Mouse (Mus musculus) CH12.LX (cell line): ENCODE data around the gene Drosha. TPM values are rescaled to one million over a fixed set of nuclear protein-coding genes. Genes with fewer than 3 reads are reported as not detected.

Source experiments
- DNase-seq: peaks from one replicate; pipeline ENCODE4 v3.0.0-alpha.2; 2013; ENCODE audit errors: extremely low read depth
- H3K27ac ChIP-seq: 2 replicates; pipeline ENCODE4 v1.5.1; 2012; ENCODE audit warnings: low read depth, mild to moderate bottlenecking, control low read depth, moderate library complexity; ENCODE audit not compliant: insufficient read depth
- H3K27me3 ChIP-seq: replicated peaks from 2 replicates; pipeline ENCODE3; 2012; ENCODE audit warnings: inconsistent platforms
- H3K36me3 ChIP-seq, 2 experiments: replicated peaks in 1 of 2; 2 replicates each; pipeline versions ENCODE3 to v1.6.1; 2012; ENCODE audit warnings: inconsistent platforms in 1 of 2, low read length in 1 of 2, mild to moderate bottlenecking in 1 of 2, mixed read lengths in 1 of 2, moderate library complexity in 1 of 2; ENCODE audit not compliant: control insufficient read depth in 1 of 2, insufficient read depth in 1 of 2
- H3K4me1 ChIP-seq, 2 experiments: 2 replicates each; pipeline ENCODE4 v1.6.1; 2012; ENCODE audit warnings: inconsistent platforms in 1 of 2, moderate library complexity in 1 of 2; ENCODE audit not compliant: insufficient read depth in 2 of 2, control insufficient read depth in 1 of 2
- H3K4me2 ChIP-seq: 2 replicates; pipeline ENCODE4 v1.6.1; 2012; ENCODE audit warnings: low read depth, mild to moderate bottlenecking, control low read depth; ENCODE audit not compliant: poor library complexity, insufficient read depth, severe bottlenecking
- H3K4me3 ChIP-seq, 3 experiments: fragments of 150-350 bp in 1 of 3; sonication (generic) in 1 of 3; replicated peaks in 1 of 3; 2 replicates each; pipeline versions ENCODE3 to v1.5.1; 2011 to 2012; ENCODE audit warnings: low read depth in 2 of 3, low read length in 2 of 3, mild to moderate bottlenecking in 2 of 3, moderate library complexity in 2 of 3, control low read depth in 1 of 3, improper control_type of control experiment in 1 of 3, inconsistent platforms in 1 of 3, mixed read lengths in 1 of 3; ENCODE audit not compliant: poor library complexity in 1 of 3
- H3K79me2 ChIP-seq: replicated peaks from 2 replicates; pipeline ENCODE4 v1.6.1; 2012; ENCODE audit warnings: mild to moderate bottlenecking, moderate library complexity; ENCODE audit not compliant: control insufficient read depth, poor library complexity, insufficient read depth, severe bottlenecking; ENCODE audit errors: extremely low read depth
- H3K9ac ChIP-seq: 2 replicates; pipeline ENCODE4 v1.6.1; 2012; ENCODE audit warnings: low read depth, mild to moderate bottlenecking, control low read depth, moderate library complexity; ENCODE audit not compliant: insufficient read depth
- H3K9me3 ChIP-seq: replicated peaks from 2 replicates; pipeline ENCODE3; 2012; ENCODE audit warnings: low read length, inconsistent platforms, mixed read lengths
- BHLHE40 ChIP-seq: IDR thresholded peaks from 2 replicates; pipeline ENCODE4 v1.6.1; 2011; ENCODE audit warnings: mild to moderate bottlenecking, low read depth, low read length, improper control_type of control experiment
- CTCF ChIP-seq, 2 experiments: IDR thresholded peaks in 1 of 2; conservative IDR thresholded peaks in 1 of 2; 2 replicates each; pipeline ENCODE4 v1.5.1; 2011 to 2012; ENCODE audit warnings: low read depth in 2 of 2, low read length in 2 of 2, improper control_type of control experiment in 1 of 2, inconsistent platforms in 1 of 2, mild to moderate bottlenecking in 1 of 2, moderate library complexity in 1 of 2
- ELF1 ChIP-seq: IDR thresholded peaks from 2 replicates; pipeline ENCODE4 v1.6.1; 2014; ENCODE audit warnings: low read depth, mild to moderate bottlenecking, inconsistent platforms, low read length, improper control_type of control experiment
- EP300 ChIP-seq: IDR thresholded peaks from 2 replicates; pipeline ENCODE4 v1.6.1; 2011; ENCODE audit warnings: low read length, improper control_type of control experiment
- ETS1 ChIP-seq: conservative IDR thresholded peaks from 2 replicates; pipeline ENCODE4 v1.6.1; 2012; ENCODE audit warnings: low read depth, mild to moderate bottlenecking, inconsistent platforms, low read length, improper control_type of control experiment, moderate library complexity
- GABPA ChIP-seq: IDR thresholded peaks from 2 replicates; pipeline ENCODE4 v1.6.1; 2012; ENCODE audit warnings: low read depth, low read length, improper control_type of control experiment, inconsistent platforms; ENCODE audit not compliant: insufficient replicate concordance
- JUND ChIP-seq: conservative IDR thresholded peaks from 2 replicates; pipeline ENCODE4 v1.6.1; 2011; ENCODE audit warnings: low read depth, low read length, improper control_type of control experiment
- KAT2A ChIP-seq: IDR thresholded peaks from 2 replicates; pipeline ENCODE4 v1.6.1; 2012; ENCODE audit warnings: low read length, improper control_type of control experiment, inconsistent platforms; ENCODE audit not compliant: insufficient replicate concordance
- MAFK ChIP-seq: IDR thresholded peaks from 2 replicates; pipeline ENCODE4 v1.6.1; 2011; ENCODE audit warnings: low read length, improper control_type of control experiment; ENCODE audit not compliant: insufficient replicate concordance
- MAX ChIP-seq: IDR thresholded peaks from 2 replicates; pipeline ENCODE4 v1.6.1; 2011; ENCODE audit warnings: low read length, improper control_type of control experiment
- MAZ ChIP-seq: IDR thresholded peaks from 2 replicates; pipeline ENCODE4 v1.6.1; 2012; ENCODE audit warnings: low read depth, mild to moderate bottlenecking, inconsistent platforms, low read length, improper control_type of control experiment, moderate library complexity
- MEF2A ChIP-seq: IDR thresholded peaks from 2 replicates; pipeline ENCODE4 v1.6.1; 2014; ENCODE audit warnings: low read depth, mild to moderate bottlenecking, inconsistent platforms, low read length, improper control_type of control experiment, borderline replicate concordance
- MXI1 ChIP-seq: IDR thresholded peaks from 2 replicates; pipeline ENCODE4 v1.6.1; 2011; ENCODE audit warnings: mild to moderate bottlenecking, low read depth, low read length, improper control_type of control experiment
- MYC ChIP-seq: IDR thresholded peaks from 2 replicates; pipeline ENCODE4 v1.6.1; 2011; ENCODE audit warnings: low read depth, mild to moderate bottlenecking, improper control_type of control experiment, low read length
- NELFE ChIP-seq: IDR thresholded peaks from 2 replicates; pipeline ENCODE4 v1.6.1; 2011; ENCODE audit warnings: low read depth, low read length, improper control_type of control experiment
- PAX5 ChIP-seq: IDR thresholded peaks from 2 replicates; pipeline ENCODE4 v1.6.1; 2012; ENCODE audit warnings: low read length, inconsistent platforms, mixed read lengths
- POLR2A ChIP-seq: IDR thresholded peaks from 2 replicates; pipeline ENCODE4 v1.6.1; 2011; ENCODE audit warnings: low read depth, mild to moderate bottlenecking, improper control_type of control experiment, low read length
- RCOR1 ChIP-seq: conservative IDR thresholded peaks from 2 replicates; pipeline ENCODE4 v1.6.1; 2012; ENCODE audit warnings: low read depth, mild to moderate bottlenecking, inconsistent platforms, low read length, improper control_type of control experiment
- SIN3A ChIP-seq: IDR thresholded peaks from 2 replicates; pipeline ENCODE4 v1.6.1; 2012; ENCODE audit warnings: low read length, improper control_type of control experiment, inconsistent platforms
- UBTF ChIP-seq: IDR thresholded peaks from 2 replicates; pipeline ENCODE4 v1.6.1; 2012; ENCODE audit warnings: low read depth, mild to moderate bottlenecking, inconsistent platforms, low read length, improper control_type of control experiment, moderate library complexity
- USF1 ChIP-seq: IDR thresholded peaks from 2 replicates; pipeline ENCODE4 v1.6.1; 2014; ENCODE audit warnings: low read depth, mild to moderate bottlenecking, inconsistent platforms, low read length, improper control_type of control experiment
- USF2 ChIP-seq: conservative IDR thresholded peaks from 2 replicates; pipeline ENCODE4 v1.6.1; 2011; ENCODE audit warnings: low read depth, low read length, improper control_type of control experiment
- ZC3H11A ChIP-seq: IDR thresholded peaks from 2 replicates; pipeline ENCODE4 v1.6.1; 2012; ENCODE audit warnings: low read depth, mild to moderate bottlenecking, inconsistent platforms, low read length, improper control_type of control experiment
- ZKSCAN1 ChIP-seq: IDR thresholded peaks from 2 replicates; pipeline ENCODE4 v1.6.1; 2012; ENCODE audit warnings: low read depth, inconsistent platforms, low read length, improper control_type of control experiment, borderline replicate concordance
- ZMIZ1 ChIP-seq: IDR thresholded peaks from 2 replicates; pipeline ENCODE4 v1.6.1; 2012; ENCODE audit warnings: low read depth, mild to moderate bottlenecking, inconsistent platforms, low read length, improper control_type of control experiment
- ZNF384 ChIP-seq: IDR thresholded peaks from 2 replicates; pipeline ENCODE4 v1.6.1; 2012; ENCODE audit warnings: low read depth, low read length, improper control_type of control experiment, inconsistent platforms
- dilution Hi-C: fragments of 300-500 bp; cut with MboI; formaldehyde crosslinking; loops from 2 replicates; pipeline ENCODE4 v1.14.3; 2020; ENCODE audit warnings: low sequenced_read_pairs; ENCODE audit not compliant: extremely low pct_unique_long_range_greater_than_20kb, extremely low pct_ligation_motif_present
- in situ Hi-C: fragments of 300-500 bp; cut with MboI; formaldehyde crosslinking; loops from 3 replicates; pipeline ENCODE4 v1.14.3; 2019; ENCODE audit warnings: low sequenced_read_pairs, low pct_ligation_motif_present, low pct_unique_long_range_greater_than_20kb, mixed read lengths
- polyA plus RNA-seq: library from polyadenylated mRNA; unstranded; fragments of >175 nt; gene quantifications from 2 replicates; pipeline ENCODE4 v1.2.1, GENCODE M21; 2012; ENCODE audit warnings: low read depth; ENCODE audit not compliant: insufficient read length
- total RNA-seq, 2 experiments: library from RNA; depleted of rRNA; stranded (reverse); fragments of 300-350 nt in 1 of 2; fragments of >200 nt in 1 of 2; gene quantifications; 2 replicates each; pipeline ENCODE4 v1.2.3; 2012 to 2014

Gene Drosha
- total and polyA plus RNA-seq, 3 experiments: 23.4 to 81.9 (median 24.8) TPM

DNA sequence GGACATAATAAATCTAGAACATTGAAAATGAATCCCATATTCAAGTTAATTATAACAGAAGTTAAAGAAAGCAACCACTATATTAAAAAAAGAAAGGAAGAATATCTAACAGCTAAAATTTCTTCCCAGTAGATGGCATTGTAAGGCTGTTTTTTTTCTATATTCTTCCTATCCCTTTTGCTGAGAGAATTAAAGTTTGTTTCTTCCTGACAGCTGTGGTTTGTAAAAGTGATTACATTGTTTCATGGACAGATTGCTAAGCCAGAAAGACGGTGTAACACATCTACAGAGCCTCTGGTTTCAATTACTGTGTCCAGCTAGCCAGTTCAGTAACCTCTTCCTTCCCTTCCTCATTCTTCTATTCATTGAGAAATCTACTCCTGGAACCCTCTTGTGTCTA lies 39.1 kb downstream of the Drosha start:
- dilution Hi-C loops: no loop called here
- Histone ChIP-seq H3K4me3 (no peak overlapping the region), H3K9ac (no peak overlapping the region), H3K36me3 (peaks cover 40 to 82% of the 10 kb centered on the region in 2 experiments), H3K9me3 (no peaks in the 10 kb centered on the region), H3K79me2 (no peaks in the 10 kb centered on the region), H3K27me3 (no peaks in the 10 kb centered on the region), H3K4me1 (peaks cover 5 to 29% of the 10 kb centered on the region in 2 experiments), H3K27ac (no peak overlapping the region), H3K4me2 (no peak overlapping the region)
- no peak for TF ChIP-seq MEF2A
- DNase-seq: no peak
- in situ Hi-C loops: no loop called here

GRCm38 (mm10) chr15:12865595-12866314 lies 41.1 kb downstream of the Drosha start:
- peak overlapping the region; percentile 66; the same call in 1 of the 2 replicates for H3K27ac ChIP-seq
- H3K9me3 ChIP-seq: no peaks in the 10 kb centered on the region
- peak; percentile 62 for DNase-seq
- H3K4me3 ChIP-seq: no peak overlapping the region
- TF ChIP-seq USF1: peak; percentile 77
- no peak for TF ChIP-seq ZNF384
- TF ChIP-seq CTCF (conservative IDR thresholded peaks at IDR 0.05 in 1 of 2, IDR thresholded peaks at IDR 0.05 in 1 of 2; ENCODE audit: low read depth in 2 of 2, low read length in 2 of 2): no peak
- no peak for TF ChIP-seq UBTF
- no peak for TF ChIP-seq ELF1
- TF ChIP-seq ZMIZ1: no peak
- no peak for TF ChIP-seq MYC
- 0 out of 2 replicates have a peak, but pooled peaks have one; percentile 30 for TF ChIP-seq MAZ
- TF ChIP-seq ZC3H11A: no peak
- no peak; the same call in 1 of the 2 replicates for TF ChIP-seq MAX
- peak; percentile 64 for TF ChIP-seq USF2
- TF ChIP-seq NELFE: no peak
- TF ChIP-seq BHLHE40: peak; percentile 69; the same call in 1 of the 2 replicates
- TF ChIP-seq KAT2A: no peak
- TF ChIP-seq POLR2A: no peak
- TF ChIP-seq MAFK: no peak
- no peak for TF ChIP-seq ETS1
- no peak for TF ChIP-seq MXI1
- TF ChIP-seq PAX5: no peak
- peak; percentile 69 for TF ChIP-seq EP300
- no peak for TF ChIP-seq RCOR1
- TF ChIP-seq SIN3A: no peak
- TF ChIP-seq ZKSCAN1: no peak
- TF ChIP-seq JUND: no peak
- TF ChIP-seq GABPA: no peak
- H3K27me3 ChIP-seq: no peaks in the 10 kb centered on the region
- H3K79me2 ChIP-seq: no peaks in the 10 kb centered on the region
- dilution Hi-C loops: no loop called here
- in situ Hi-C loops: no loop called here
- H3K36me3 ChIP-seq: peaks cover 33 to 77% of the 10 kb centered on the region in 2 experiments
- peaks cover 5 to 29% of the 10 kb centered on the region in 2 experiments for H3K4me1 ChIP-seq
- H3K9ac ChIP-seq: peak overlapping the region; percentile 71; the same call in 1 of the 2 replicates
- peak overlapping the region; percentile 46; the same call in 1 of the 2 replicates for H3K4me2 ChIP-seq
